Mouse (Mus musculus) frontal cortex, postnatal 25 days (tissue): ENCODE results near the gene Bcl2l1.

Experiments
- DNase-seq, 2 experiments: peaks; one replicate each; pipeline ENCODE4 v3.0.0; 2022; ENCODE audit warnings: low spot score in 2 of 2

The Bcl2l1 gene

DNA sequence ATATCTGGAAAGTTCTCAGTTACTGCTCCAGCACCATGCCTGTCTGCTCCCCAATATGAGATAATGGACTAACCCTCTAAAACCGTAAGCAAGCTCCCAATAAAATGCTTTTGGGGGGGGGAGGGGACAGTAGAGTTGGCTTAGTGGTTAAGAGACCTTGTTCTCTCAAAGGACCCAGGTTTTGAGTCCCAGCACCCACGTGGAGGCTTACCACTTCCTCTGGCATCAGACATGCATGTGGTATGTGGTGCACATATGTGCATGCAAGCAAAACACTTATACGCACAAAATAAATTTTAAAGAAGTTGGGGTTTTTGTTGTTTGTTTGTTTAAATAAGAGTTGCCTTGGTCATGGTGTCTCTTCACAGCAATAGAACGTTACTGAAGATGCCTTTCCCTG is 56.2 kb downstream of the Bcl2l1 start:
- DNase-seq: no peak

DNA sequence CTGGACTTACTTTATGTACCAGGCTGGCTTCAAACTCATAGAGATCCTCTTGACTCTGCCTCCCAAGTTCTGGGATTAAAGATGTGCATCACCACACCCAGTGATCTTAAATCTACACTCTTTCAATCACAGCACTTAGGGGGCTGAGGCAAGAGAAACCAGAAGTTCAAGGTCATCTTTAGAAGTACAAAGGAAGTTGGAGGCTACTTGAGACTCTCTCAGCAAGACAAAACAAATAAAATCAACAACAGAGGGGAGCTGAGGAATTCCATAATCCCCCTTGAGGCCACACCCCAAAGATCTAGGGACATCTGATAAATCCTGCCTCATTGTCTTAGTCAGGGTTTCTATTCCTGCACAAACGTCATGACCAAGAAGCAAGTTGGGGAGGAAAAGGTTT is 59.3 kb downstream of the Bcl2l1 start:
- DNase-seq: no peak

DNA sequence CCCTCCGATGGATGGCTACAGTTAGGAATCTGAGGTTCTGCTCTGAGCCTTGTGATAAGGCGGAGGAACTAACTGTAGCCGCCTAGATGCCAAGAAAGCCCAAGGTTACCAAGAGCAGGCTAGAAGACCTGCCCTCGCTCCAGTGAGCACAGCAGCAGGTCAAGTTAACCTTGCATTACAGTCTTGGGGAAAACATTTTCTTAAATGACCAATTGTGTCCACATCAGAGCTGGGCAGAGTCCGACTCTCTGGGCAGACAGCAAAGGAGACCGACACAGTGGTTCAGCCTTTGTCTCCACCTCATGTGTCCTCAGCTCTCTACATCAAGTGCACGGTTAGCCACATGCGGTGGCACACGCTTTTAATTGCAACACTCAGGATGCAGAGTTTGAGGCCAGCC is 60.0 kb downstream of the Bcl2l1 start:
- no peak for DNase-seq

DNA sequence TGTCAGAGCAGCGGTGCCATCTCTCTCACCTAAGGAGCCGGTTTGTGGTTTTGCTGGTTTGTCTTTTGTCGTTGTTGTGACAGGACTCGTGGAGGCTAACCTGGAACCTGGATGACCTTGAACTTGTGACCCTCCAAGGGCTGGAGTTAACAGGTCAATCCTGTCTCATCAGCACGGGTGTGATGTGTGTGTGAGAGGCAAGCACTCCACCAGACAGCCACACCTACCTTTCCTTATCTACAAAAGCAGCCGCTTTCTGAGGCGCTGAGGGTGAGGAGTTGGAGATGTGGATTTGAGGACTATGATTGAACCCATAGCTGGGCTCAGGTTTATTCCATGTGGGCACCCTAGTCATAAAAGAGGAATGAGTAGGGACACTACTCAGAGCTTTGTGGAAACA is 61.9 kb downstream of the Bcl2l1 start:
- DNase-seq: no peak

DNA sequence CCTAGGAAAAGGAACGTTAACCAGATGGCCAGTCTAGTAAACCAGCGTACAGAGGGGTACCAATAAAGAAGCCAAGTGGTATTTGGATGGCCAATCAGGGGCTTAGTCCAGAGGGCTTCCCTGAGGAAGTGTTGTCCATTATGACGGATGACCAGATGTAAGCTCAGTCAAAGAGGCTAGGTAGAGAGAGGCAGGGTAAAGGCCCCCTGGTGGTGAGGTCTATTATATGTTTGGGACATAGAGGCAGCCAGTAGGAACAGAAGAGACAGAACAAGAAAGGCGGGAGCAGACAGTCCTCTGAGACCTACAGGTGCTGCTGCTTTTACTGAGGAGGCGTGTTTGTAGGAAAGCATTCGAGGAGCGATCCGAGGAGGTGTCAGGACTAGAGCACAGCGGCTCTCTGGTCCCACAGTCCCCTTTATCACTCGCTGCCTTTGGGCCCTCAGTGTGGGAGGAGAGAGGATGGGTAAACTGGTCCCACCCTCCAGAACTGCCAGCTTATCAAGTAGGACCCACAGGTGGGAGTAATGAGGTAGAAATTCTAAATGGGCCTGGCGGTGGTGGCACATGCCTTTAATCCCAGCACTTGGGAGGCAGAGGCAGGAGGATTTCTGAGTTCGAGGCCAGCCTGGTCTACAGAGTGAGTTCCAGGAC is 63.8 kb downstream of the Bcl2l1 start:
- no peak for DNase-seq

DNA sequence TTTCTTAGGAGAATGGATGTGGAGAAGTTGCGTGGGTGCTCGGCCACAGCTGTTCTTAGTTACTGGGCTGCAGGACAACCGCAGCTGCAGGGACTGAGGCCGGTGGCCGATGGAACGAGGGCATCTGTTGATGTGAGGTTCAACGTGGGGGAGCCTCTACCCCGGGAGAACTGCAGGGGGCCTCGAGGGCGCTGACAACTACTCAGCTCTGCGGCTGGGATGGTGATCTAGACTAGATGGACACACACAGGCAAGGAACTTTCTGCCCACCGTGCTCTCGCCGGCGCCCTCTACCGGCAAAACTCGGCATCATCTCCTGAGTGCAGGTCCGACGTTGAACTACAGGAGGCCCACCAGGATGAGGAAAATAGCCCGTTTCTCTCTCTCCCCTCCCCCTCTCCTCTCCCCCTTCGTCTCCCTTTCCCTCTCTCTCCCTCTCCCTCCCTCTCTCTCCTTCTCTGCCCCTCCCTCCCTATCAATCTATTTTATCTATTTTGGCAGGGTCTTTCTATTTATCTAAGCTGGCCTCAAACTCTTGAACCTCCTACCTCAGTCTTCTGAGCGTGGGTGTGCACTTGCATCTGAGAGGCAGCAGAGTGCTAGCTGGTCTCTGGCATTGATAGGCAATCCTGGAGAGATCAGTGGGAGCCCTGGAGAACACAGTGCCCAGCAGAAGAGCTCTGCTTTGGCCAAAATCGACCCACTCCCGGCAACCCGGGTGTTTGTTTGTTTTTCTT is 65.0 kb downstream of the Bcl2l1 start:
- DNase-seq: peak; percentile 85 to 90

DNA sequence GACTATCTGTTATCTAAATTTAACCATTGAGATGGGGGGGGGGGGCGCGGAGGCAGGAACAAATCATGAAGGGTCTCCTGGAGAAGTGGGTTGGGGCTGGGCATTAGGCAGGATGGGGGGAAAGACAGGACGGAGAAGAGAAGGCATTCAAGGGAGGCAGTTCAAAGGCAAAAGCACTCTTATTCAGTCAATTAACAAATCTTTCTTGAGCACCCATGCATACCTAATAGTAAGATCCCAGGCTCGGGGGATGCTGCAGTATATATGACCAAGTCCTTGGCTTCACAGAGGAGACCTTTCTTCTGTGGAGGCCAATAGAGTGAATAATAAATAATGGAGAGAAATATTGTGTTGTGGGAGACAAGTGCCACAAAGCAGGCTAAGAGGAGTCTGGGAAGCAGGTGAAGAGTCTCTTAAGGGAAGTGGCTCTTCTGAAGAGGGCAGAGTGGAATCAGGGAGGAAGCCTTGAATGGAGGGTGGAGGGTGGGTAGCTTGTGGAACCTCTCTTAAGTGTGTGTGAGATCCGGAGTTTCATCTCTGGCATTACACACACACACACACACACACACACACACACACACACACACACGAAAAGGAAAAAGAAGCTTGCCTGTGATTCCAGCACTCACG is 66.4 kb downstream of the Bcl2l1 start:
- no peak for DNase-seq

DNA sequence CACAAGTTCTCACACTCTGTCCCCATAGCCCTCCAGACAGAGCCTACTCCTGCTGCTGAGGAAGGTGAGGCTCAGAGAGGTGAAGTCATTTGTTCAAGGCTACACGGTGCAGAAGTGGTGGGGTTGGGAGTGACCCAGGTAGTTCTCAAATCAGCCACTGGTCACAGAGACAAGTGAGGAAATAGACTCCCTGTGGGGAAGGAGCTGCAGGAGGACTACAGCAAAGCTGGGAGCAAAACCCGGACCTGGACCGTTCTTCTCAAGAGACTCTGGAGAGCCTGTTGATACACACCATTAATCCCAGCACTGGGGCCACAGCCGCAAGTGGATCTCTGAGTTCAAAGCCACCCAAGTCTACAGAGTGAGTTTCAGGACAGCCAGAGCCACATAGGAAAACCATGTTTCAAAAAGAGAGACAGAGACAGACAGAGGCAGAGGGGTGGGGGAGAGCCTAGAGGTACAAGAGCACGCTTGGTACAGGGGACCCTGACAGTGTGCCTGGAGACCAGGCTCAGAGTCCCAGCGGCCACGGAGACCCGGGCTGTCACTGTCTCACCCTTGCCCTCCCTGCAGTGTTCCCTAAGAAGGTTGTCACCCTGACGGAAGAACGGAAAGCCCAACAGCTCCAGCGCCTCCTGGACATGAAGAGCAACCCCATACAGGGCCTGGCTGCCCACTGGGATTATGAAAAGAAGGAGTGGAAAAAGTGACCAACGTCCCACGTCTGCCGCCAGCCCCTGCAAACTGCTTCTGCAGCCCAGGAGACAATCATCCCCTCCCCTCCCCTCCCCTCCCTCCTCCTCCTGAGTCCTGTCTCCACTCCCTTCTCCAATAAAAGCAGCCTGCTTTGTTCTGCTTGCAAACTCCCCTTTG is 67.1 kb downstream of the Bcl2l1 start:
- no peak for DNase-seq

DNA sequence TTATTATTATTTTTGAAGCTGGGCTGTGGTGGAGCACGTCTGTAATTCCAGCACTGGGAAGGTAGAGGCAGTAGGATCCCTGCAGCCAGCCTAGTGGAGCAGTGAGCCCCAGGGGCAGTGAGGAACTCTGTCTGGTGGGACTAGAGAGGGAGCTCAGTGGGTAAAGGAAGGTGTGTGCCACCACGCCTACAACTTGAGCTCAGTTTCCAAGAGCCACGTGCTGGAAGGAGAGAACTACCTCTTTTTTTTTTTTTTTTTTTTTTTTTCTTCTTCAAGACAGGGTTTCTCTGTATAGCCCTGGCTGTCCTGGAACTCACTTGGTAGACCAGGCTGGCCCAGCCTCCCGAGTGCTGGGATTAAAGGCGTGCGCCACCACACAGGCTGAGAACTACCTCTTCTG is 68.2 kb downstream of the Bcl2l1 start:
- no peak for DNase-seq

DNA sequence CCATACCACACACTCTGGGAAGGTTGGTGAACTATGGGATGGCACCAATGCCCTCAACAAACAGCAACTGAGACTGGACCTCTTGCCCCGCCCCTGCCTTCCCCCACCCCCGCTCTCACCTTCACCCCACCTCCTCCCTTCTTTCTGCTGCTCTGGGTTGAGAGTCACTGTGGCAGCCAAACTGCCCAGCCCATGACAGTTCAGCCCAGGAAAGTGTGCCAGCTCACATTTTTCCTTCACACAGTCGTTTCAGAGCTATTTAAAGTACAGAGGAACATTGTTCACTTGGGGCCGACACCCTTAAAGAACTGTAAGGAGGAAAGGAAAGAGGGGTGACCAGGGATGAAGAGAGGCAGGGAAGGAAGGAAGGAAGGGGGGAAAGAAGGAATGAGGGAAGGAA is 73.2 kb downstream of the Bcl2l1 start:
- DNase-seq: no peak

DNA sequence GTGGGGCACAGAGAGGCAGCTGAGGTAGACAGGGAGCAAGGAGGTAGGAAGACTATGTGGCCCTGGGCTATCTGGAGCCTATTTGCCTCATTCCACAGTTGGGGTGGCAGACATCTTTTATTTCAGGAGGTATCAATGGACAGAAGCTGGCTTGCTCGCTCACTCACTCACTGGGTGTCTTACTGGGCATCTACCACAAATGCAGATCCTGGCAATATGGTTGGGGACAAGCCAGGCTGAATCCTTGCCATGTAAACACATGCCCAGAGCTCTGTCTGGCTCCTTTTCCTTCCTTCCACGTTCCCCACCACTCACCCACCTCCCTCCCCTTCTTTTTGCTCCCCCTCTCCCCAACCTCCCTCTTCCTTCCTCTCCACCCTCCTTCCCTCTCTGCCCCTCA is 74.0 kb downstream of the Bcl2l1 start:
- DNase-seq: no peak

DNA sequence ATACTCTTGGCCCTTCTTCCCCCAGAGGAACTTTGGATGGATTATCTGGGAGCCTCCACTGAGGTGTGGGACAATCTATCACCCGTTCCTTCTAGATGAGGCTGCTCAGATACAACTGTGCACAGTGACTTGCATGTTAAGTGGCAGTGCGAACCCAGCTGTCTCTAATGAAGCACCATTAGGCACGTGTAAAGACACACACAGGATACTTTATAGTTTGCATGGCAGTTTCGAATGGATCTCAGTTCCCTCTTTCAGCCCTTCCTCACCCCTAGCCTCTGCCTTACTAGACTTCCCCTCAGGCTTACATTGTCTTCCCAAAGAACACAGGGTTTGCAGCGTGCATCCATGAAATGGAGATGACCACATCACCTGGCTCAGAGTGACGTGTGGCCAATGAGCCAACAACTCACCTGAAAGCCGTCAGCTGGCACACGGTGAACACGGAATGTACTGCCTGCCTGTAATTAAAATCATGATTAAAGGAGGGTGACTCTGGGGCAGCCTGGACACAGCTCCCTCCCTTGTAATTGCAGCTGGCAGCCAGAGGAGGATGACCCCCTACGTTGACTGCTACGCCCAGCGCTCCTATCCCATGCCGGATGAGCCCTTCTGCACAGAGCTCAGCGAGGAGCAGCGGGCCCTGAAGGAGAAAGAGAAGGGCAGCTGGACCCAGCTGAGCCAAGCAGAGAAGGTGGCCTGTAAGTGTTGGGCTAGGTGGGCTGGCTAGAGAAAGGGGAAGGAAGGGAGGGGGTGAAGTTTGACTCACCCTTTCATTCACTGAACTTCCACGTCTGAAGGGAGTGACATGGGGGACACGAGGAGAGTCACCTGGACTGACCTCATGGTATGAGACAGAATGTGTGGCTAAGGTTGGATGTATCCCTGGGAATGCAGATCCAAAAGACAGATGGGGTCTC is 74.8 kb downstream of the Bcl2l1 start:
- DNase-seq: no peak

DNA sequence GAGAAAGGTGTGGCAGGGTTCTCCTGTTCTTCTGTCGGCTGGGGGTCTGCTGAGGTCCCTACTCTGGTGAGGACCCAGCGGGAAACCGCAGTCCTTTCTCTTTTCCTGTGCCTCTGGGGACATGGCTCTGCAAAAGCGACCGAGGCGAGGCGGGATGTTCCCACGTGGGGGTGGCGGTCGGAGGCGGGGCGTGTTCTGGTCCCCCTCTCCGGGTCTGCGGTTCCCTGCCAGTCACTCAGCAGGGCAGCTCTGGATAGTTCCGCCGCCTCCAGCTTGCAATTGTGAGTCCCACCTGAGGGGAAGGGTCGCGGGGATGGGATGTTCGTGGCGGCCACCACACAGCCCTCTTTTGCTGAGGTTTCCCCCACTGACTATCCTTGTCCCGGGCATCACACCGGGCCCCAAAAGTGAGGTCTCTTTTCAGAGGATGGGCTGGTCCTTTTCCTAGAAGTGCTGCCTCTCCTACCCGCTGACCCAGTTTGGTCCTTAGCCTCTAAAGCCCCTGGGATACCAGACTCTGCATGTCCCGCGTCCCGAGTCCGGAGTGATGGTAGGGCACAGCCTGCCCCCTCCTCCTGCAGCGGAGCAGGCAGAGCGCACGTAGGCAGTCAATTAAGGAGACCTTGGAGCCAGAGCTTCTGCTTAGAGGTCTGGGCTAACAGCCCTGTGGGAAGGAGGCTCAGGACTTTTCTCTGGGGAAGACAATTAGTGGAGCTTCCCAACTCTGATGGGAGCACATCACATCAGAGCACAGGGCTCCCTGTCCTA is 77.4 kb downstream of the Bcl2l1 start, which contains the start of gene Cox4i2:
TSS of gene Cox4i2 (plus strand) at position 230 of the 768 bp plus-strand sequence.
- no peak for DNase-seq

DNA sequence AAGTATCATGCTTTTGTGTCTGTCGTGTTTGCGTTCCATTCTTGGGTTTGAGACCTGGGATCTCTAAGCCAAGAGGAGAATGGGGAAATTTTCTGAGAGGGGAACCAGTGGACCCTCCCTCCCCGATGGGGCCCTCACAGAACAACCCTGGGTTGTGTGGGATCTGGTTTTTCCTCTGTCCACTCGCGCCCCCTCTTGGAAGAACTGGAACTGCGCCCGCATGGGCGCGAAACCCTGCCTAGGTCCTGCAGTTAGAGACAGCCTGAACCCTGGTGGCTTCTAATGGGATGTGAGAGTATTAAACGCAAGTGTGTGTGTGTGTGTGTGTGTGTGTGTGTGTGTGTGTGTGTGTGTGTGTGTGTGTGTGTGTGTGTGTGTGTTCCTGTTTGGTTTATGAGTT is 89.1 kb downstream of the Bcl2l1 start:
- no peak for DNase-seq

DNA sequence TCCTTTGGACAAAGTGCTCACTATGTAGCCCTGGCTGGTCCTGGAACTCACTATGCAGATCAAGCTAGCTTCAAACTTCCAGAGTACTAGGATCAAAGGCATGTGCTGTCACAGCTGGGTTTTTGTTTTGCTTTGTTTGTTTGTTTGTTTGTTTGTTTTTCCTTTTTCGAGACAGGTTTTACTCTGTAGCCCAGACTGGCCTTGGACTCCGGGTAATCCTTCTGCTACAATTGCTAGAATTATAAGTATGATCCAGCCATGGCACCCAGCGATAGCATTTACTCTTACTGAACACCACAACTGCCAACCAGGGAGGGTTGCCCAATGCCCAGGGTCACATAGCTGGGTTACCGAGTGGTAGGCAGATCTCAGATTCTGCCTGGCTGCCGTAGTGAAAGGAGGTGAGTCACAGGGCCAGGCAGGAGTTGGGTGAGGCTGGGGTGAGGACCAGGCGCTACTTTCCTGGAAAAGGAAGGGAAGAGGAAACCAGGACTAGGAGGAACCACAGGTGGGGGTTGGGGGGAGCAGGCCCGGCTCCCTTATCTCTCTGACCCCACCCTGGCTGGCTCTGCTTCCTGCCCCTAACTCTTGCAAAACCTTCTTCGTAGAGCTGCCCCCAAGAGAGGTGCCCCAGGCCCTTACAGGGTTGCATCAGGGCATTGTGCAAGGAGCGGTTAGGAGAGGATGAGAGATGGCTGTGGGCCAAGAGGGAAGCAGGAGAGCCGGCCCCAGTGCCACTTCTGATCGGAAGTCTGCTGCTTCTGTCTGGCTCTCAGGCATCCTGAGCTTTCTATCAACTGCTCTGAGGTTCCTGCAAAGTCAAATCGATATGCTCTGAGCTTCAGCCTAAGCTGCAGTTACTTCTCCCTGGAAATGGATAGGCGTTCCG is 90.1 kb downstream of the Bcl2l1 start:
- DNase-seq: no peak

DNA sequence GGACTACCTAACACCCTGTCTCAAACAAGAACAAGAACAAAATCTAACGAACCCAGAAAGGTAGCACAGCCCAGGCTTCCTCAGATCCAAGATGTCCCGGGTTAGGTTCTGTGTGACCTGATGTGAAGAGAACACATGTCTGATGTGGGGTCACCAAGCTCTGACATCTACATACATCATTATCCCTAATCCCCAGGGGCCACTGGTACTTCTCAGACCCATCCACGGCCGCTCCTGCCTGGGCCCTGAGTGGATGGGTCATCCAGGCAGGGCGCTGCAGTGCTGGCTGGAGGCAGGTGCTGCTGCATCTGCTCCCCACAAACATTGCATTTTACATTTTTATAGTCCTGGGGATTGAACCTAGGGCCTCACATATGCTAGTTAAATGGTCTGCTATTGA is 91.0 kb downstream of the Bcl2l1 start:
- no peak for DNase-seq

DNA sequence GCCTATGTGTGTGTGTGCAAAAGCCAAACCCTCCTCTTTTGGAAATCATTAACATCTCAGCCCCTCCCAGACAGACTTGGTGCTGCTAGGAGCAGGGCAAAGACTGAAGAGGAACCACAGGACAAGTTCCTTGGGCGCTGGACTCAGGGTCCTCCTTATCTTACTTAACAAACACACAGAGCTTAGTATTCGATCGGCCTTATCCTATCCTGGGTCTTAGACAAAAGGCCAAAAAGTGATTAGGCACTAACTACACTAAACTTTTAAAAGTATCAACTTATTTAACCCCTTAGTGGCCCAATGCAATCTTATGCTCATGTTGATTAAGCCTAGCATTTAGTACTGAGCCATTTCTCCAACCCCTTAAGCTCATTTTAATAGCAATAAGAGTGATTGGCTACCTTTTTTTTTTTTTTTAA is 91.7 kb downstream of the Bcl2l1 start:
- no peak for DNase-seq

DNA sequence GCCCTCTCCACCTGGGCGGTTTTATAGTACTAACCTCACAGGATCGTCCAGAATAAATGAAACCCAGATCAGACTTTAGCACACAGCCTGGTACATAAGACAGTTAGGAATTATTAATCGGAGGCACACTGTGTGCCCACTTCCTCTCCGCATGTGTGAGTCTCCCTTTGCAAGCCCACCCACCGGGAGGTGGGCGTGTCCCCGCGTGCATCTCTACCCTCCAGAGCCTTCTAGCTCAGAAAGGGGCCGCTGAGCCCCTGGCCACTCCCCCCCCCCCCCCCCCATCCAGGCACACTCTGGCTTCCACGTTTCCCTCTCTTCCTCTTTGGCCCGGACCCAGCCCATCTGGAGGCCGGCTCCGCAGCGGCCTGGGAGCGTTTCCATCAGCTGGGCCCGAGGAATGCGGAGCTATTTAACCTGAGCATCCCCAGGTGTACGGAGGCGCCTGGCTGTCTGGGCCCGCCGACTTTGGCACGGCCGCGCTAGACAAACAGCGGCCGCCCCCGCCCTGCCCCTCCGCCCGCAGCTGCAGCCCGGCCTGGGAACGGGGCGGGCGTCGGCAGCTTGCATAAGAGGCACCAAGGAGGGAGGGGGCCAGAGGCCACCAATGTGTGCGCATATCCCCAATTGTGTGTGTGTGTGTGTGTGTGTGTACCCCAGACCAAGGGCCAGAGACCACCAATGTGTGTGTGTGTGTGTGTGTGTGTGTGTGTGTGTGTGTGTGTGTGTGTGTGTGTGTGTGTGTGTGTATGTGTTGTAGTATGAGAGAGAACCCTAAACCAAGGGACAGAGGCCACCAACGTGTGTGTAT is 92.3 kb downstream of the Bcl2l1 start:
- DNase-seq: no peak
